Mouse (Mus musculus) c-Kit-positive CD71-negative TER-119-negative erythroid progenitor cells, embryonic 14.5 days (primary cell): ENCODE results near the gene Jak2.
A peak's percentile ranks its signal among the peaks of the same experiment; 100 is the strongest.

Source experiments
- DNase-seq: peaks from one replicate; pipeline ENCODE4 v3.0.0-alpha.2; 2013; ENCODE audit warnings: low read depth

The Jak2 gene

DNA sequence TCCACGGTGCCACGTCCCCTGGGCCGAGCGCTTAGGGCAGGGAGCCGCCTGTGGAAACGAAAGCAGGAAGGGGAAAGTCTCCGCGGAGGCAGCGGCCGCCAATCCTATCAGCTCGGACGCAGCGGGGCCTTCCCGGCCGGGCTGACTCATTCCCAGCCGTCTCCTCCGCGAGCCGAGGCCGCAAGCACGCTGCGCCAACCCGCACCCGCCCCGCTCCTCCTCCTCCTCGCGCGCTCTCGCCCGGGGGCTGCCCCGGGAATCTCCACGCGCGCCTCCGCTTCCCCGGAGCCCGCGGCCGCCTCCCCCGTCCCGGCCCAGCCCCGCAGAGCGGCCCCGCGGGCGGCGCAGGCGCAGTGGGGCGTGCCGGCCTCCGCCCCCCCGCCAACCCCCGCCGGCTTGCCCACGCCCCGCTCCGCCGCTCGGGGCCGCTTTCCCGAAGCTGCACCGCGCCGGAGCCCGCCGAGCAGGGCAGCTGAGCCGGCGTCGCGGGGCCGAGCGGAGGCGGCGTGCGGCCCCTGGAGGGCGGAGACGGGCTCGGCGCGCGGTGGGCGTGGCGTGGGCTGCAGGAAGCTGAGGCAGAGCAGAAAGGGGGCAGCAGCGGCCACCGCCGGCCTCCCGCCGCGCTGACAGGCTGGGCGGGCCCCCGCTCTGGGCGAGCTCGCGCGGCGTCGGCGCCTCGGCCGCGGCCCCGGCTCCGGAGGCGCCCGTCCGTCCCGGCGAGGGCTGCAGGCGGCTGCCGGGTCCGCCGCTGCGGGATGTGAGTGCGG lies at the start of gene Jak2:
Gene Jak2 (plus strand): TSS at position 638 of the 767 bp plus-strand sequence.
- DNase-seq, result peak; percentile 74

DNA sequence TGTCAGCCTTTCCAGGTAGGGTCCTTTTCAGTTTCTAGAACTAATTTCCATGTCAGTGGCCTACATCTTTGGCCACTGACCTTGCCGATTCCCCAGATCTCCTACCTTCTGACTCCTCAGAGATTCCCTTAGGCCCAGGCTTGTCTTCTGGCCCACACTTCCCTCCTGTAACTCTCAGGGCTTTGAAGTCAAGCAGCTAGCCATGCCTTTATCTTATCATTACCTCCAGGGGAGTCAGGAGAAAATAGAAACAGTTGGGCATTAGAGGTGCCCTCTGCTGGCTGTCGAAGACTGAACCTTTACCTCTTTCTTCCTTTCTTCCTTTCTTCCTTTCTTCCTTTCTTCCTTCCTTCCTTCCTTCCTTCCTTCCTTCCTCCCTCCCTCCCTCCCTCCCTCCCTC lies 48.3 kb upstream of the Jak2 start:
- DNase-seq, result no peak

DNA sequence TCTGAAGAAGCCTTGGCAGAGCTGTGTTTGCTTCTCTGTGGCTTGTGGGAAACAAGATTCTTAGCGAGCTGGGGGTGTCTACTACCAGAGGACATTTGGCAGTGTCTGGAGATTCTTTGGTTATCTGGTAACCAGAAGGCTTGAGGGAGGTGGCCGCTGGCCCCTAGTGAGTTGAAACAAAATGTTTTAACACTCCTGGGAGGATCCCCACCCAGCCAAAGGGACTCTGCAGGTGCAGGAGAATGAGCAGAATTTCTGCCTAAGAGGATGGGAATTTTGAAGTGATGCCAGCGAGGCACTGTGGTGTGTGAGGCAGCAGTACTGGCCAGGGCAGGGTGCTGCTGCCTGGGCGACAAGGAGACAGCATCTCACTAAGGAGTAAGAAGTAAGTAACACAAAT lies 47.0 kb upstream of the Jak2 start:
- no peak for DNase-seq

DNA sequence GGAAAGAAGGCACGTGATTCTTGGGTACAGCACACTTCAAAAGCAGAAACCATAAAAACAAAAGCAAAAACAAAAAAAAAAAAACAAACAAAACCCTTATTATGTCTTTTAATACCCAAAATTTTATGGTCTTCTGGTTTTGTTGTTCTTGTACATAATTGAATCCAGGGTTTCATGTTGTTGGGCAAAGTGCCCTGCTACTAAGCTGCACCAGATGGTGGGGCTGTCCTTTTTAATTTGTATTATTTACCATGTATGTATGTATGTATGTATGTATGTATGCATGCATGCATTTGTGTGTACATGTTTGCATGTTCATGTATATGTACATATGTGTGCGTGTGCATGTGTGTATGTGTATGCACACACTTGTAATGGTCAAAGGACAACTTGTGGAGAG lies 46.4 kb upstream of the Jak2 start:
- DNase-seq, result no peak

DNA sequence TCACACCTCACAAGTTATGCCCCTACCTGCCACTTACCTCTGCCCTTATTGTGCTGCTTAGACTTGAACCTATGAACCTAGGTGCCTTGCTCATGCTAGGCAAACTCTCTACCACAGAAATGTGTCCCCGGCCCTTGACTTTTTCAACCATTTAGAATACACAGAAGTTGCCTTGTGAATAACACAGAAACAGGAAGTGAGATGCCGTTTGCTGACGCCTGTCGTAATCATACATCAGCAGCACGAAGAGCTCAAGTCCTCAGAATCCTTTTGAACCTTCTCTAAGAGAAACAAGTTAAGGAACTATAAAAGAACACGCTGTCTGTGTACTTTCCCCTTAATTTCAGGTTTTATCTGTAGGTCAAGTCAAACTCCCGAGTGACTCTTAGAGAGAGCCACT lies 41.7 kb upstream of the Jak2 start:
- DNase-seq, result no peak

DNA sequence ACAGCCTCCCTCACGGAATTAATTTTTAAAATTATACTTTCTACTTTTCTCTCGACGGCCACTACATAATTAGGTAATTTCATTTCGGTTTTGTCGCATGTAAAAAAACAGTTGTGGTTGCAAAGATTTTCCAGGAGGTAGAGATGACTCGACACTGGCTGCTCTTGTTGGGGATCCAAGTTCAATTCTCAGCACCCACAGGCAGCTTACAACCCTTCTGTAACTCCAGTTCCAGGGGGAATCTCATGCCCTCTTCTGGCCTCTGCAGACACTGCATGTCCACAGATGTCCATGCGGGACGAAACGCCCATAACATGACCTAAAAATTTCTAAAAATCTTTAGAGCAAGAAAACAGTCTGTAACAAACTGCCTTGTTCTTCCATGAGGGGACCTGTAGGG lies 41.3 kb upstream of the Jak2 start:
- no peak for DNase-seq

DNA sequence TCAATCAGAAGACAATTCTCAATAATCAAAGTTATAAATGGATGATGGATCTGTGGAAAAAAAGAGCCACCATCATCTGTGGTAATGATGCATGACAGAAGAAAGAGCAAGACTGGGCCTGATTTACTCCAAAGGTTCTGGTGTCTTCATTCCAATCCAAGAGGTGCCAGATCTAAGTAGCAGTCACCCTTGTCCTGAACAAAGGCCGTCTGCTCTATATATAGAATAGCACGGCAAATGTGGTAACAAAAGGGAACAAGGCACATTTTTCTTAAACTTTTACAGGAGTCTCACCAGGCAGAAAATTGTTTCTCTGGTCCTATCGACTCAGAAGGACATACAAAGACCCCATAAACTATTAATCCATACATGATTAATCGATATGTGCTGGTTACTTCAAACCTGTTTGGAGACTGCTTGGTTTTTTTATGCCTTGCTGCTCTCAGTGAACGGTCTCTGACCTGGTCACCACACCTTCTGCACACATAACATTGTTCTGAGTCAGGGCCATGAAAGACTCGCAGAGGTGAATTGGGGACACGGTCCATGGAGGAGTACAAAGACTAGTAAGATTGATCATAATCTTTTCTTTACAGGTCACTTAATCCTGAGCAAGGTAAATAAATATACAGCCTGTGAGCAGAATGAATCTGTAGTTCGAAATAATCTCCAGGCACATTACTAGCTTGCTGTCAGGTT lies 35.7 kb upstream of the Jak2 start:
- DNase-seq, result no peak

DNA sequence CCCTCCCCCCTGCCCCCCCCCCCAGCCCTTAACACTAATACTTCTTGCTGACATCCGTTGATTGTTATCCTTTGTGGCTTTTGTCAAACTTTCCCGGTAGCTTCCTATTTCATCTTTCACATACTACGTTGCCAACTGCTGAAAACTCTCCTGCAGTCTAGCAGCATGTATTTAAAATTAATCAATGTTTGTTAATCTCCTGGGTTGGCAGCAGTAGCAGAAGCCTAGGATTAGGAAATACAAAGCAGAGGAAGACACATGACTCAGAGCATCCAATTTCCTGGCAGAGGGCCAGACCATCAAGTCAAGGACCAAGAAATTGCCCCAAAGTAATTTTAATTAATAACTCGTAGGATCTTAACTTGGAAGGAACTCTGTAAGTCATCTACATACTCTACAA lies 29.8 kb upstream of the Jak2 start:
- DNase-seq, result no peak

DNA sequence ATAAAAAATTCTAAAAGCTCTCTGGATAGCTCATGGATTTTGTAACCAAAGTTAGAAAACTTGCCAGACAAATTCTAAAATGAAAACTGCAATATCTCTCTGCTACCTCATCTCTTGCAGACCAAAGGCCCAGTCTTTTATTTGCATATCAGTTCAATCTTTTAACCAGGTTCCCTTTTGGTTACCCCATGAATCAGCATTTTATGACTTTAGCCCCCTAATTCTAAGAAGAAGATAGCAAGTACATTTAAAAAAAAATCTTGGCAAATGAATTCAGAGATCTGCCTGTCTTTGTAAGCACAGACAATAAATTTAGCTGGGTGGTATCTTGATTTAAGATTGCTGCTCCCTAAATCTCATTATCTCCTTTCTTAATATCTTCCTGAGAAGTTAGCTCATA lies 26.7 kb upstream of the Jak2 start:
- no peak for DNase-seq

DNA sequence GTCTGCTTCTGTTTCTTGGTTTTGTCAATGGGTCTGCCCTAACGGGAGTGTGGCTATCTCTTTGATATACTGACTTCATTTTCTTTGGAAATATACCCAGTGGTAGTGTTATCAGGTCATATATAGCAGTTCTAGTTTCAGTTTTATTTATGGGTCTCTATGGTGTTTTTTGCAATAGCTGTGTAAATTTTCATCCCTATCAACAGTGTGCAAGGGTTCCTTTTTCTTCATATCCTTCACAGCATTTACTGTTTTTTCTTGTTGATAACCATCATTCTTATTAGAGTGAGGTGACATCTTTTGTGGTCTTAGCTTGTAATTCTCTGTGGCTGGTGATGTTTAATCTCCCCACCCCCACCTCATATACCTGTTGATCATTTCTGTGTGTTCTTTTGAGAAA lies 24.6 kb upstream of the Jak2 start:
- DNase-seq, result no peak

DNA sequence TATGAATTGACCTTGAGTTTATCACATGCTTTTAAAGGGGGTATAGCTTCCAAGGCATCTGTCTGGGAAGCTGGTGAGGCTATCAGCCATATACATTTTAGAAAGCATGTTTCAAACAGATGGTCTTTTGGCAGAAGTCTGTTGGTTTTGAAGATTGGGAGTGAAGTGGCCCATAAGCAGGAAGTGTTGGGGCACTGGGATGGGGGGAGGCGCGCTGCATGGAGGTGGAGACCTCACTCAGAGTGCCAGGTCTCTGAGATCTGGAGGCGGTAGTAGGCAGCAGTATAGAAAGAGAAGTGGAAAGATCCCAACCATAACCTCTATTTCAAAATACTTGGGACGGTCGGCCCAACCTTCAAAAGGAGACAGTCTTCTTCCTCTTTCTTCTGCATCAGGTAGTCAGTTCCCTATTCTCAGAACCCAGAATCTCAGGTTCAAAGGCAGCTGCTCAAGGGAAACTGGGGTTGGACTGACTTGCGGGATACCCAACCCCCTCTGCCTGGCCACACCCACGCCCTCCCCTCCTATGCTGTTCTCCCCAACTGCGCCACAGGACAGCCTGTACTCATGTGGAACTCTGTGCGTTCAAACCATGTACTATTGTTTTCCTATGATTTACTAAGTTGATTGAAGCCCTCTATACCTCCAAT lies 23.6 kb upstream of the Jak2 start:
- no peak for DNase-seq

DNA sequence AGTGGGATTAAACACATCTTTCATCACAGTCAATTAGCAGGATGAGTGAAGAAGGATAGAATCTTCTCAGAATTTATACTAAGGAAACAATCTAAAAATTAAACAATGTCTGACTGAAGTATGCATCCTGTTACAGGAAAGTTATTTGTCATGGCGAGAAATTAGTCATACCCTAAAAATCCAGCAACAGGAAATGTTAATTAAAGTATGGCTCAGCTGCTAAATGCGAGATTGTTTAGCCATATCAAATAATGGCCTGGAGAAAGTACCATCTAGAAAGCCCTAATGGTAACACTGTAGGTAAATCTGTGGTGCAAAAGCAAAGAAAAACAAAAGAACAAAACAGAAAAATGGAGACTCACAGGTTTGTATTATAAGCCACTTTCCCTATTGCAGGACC lies 22.6 kb upstream of the Jak2 start:
- DNase-seq, result no peak

DNA sequence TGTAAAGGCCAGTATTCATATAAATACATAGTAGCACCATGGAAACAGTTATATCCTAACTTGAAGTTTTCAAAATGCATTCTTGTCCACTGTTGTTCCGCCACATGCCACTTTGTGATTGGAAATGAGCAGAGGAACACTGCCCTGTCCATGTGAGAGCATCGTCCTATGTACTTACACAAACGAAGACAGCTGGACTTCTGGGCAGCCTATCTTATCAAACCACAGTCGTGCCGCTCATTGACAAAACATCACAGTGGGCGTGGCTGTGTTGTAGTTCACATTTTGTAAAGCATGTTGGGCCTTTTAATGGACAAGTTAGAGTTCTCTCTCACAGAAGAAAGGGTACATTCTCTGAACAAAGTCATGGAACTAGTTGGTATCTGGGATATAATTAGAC lies 18.9 kb upstream of the Jak2 start:
- no peak for DNase-seq

DNA sequence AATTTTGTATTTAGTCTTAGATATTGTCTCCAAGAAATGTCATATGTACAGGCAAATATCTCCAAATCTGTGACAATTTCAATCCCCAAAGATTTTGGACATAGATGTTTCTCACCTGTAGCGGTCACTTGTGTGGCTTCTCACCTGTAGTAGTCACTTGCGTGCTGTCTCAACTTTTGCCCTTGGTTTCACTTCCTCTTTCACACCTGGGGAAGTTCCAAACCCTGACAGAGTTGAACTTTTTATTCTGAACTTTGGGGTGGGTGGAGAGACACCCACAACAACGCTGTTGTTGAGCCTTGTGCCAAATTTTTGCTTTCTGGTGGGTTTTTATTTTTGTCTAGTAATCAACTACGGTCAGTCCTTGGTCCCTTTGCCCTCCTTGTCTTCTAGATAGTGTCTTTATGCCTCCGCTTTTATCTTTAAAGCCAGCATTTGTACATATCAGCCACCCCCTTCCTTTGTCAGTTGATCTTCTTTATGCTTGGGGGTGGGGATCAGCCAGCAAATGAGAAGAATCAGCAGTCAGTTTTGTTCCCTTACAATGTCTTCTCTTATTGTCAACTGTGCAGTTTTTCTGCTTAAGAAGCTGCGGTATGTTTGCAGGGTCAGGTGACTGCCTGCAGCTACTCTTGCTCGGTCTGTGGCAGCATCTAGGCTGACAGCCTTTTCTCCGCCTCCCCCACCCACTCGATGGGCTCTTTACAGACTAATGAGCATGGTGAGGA lies 14.8 kb upstream of the Jak2 start:
- no peak for DNase-seq

DNA sequence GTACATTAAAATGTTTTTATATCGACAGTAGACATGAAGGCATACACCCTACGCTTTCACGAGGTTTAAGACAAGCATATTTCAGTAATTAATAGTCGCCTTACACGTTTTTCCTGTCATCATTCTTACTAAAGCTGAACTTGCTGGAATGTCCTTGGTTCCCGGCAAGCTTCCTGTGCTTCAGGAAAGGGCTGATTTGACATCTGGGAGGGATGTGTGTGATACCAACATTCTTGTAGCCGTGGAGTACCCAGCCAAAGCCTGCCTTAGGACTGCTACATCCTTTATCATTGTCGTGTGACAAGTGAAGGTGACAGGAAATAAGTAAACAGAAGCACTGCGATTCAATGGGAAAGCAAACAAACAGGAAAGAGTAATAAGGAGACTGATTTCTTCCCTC lies 13.5 kb upstream of the Jak2 start:
- DNase-seq, result no peak

DNA sequence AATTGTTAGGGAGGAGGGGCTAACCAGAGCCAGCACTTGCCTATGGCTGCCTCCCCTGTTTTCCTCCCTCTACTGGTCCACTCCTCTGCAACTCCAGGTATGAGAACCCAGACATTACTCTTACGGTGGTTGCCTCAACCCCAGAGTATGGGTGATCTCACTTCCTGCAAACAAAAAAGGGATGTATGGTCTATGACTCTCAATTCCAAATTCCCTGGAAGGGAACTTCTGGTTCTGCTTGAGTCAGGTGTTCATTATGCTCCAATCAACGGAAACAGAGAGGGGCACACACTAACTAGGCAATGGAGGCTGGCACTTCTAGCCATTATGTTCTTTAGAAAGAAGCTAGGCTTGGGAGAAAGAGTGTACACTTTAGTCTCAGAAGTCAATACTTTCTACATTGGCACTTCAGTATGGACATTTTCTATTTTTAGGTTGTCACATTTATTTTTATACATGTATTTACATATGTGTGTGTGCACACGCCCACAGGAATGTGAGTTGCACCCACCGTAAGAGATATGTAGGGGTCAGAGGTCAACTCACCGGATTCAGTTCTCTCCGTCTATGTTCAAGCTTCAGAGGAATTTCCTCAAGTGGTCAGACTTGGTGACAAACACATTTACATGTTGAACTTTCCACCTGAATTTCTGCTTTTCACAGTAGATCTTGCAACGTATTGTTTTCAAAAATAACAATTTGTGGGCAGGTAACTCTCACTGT lies 12.0 kb upstream of the Jak2 start:
- DNase-seq, result no peak

DNA sequence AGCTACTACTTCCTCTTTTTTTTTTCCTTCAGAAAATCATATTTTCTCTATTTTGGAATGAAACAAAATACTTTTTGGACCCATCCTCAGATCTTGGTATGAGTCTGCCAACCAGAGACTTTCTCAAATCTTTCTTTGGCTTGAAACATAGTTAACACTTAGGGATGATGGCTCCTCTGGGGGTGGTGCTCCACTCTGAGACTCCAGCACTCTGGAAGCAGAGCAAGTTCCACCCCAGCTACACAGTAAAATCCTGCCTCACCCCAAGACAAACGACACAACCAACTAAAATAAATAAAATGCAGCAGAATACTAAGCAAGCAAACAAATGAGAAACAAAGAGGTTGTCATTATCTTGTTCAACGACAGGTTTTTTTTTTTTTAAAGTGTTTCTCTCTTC lies 11.0 kb upstream of the Jak2 start:
- DNase-seq, result no peak

DNA sequence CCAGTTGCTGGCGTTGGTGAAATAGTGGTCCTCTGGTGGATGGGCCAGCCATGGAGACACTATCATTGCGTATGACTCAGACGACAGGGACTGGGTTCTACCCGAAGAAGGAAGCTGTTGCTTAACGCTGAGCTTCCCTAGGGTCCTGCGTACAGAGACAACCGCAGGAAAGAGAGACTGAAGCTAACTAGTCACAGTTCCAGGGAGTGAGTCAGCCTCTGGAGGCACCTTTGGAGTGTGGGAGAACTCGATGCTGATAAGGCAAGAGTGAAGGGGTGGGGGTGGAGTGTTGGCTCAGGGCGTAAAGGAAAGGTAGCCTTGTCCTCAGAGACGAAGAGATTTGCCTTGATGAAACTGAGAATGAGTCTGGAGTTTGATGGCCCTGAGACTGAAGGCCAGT lies 10.0 kb upstream of the Jak2 start:
- no peak for DNase-seq

DNA sequence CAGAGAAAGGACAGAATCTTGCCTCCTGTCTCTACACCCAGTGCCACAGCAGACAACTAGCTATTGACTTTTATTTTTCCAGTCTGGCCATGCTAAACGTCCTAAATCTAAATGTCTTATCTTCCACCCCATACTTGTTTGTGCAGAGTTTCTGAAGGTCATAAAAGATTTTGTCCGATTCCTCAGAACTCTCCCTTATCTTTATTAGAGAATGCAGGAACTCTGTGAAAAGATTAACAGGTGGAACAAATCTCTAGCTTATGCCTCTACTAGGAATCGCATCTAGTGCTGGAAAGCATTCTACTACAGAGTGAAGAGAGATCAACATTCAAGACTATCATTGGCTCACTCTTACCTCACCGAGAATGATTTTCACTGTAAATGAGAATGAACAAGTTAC lies 1.7 kb upstream of the Jak2 start:
- no peak for DNase-seq

DNA sequence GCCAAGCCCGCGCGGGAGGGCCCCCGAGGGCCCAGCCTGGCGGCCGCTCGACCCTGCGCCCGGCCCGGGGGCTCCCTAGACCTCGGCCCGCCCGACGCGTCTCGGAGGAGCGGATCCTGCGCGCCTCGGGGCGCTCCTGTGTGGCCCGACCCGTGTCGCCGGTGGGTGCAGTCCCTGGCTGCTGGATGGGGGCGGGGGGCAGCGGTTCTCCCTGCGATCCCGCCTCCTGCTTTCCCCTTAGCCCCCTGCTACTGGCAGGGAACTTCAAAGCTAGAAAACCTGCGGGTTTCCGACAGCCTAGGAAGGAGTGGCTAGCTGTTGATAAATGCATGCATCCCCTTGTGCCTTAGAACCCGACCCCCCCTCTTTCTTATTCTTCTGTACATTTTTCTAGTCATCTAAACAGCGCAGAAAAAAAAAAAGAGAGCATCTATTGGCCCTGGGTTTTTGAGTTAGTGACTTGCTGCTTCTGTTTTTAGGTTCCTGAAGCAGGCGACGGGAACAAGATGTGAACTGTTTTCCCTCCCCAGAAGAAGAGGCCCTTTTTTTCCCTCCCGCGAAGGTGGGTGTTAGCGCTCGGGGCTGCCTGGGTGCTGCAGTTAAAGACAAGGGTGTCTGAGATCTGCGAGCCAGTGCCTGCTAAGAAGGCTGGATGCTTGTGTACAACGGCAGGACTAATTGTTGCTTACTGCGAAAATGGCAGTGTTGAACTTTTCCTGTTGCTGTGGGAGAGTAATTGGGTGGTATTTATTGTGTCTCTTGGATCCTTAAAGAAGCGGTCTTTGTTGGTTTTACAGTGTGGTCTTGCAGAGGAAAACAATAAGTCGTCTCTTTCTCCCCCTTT lies 552 bp downstream of the Jak2 start:
- no peak for DNase-seq
